Mouse (Mus musculus) heart, embryonic 11.5 days (tissue): Measurements from ENCODE around the gene Cdk14. TPM values are rescaled to one million over a fixed set of nuclear protein-coding genes. Genes with fewer than 3 reads are reported as not detected.

Experiments
- ATAC-seq: fragments of 200-750 bp; cut with Nextera tagmentation; replicated peaks from 2 replicates; pipeline ENCODE4 v1.8.0; 2017; ENCODE audit warnings: moderate library complexity; ENCODE audit not compliant: insufficient number of reproducible peaks, low FRiP score, low TSS enrichment
- H3K27ac ChIP-seq: fragments of 300-500 bp; sonication (generic); 2 replicates; pipeline ENCODE4 v1.5.1; 2014; ENCODE audit warnings: mild to moderate bottlenecking, low read depth, low read length
- H3K27me3 ChIP-seq: fragments of 300-500 bp; sonication (generic); 2 replicates; pipeline ENCODE4 v1.6.1; 2014; ENCODE audit warnings: mild to moderate bottlenecking, low read length, mixed read lengths; ENCODE audit not compliant: control insufficient read depth, insufficient read depth
- H3K36me3 ChIP-seq: fragments of 300-500 bp; sonication (generic); 2 replicates; pipeline ENCODE4 v1.6.1; 2014; ENCODE audit warnings: mild to moderate bottlenecking, low read length, moderate library complexity, mixed read lengths; ENCODE audit not compliant: control insufficient read depth, insufficient read depth
- H3K4me1 ChIP-seq: fragments of 300-500 bp; sonication (generic); 2 replicates; pipeline ENCODE4 v1.6.1; 2014; ENCODE audit warnings: low read length; ENCODE audit not compliant: control insufficient read depth, insufficient read depth
- H3K4me2 ChIP-seq: fragments of 300-500 bp; sonication (generic); 2 replicates; pipeline ENCODE4 v1.6.1; 2014; ENCODE audit warnings: mild to moderate bottlenecking, moderate library complexity
- H3K4me3 ChIP-seq: fragments of 300-500 bp; sonication (generic); 2 replicates; pipeline ENCODE4 v1.5.1; 2014; ENCODE audit warnings: low read depth, low read length
- H3K9ac ChIP-seq: fragments of 300-500 bp; sonication (generic); 2 replicates; pipeline ENCODE4 v1.6.1; 2014; ENCODE audit warnings: mild to moderate bottlenecking, low read depth, low read length, moderate library complexity
- H3K9me3 ChIP-seq: fragments of 300-500 bp; sonication (generic); replicated peaks from 2 replicates; pipeline ENCODE4 v1.6.1; 2016; ENCODE audit warnings: low read length; ENCODE audit not compliant: control insufficient read depth
- WGBS: fragments of 180-500 bp; shearing (Covaris S2); extraction: QIAGEN DNeasy Blood & Tissue Kit; methylation state at CpG from one replicate; pipeline ENCODE4 v1.1.7; 2014; ENCODE audit not compliant: insufficient replicate concordance; 5-methylcytosine and 5-hydroxymethylcytosine counted together
- polyA plus RNA-seq: library from polyadenylated mRNA; unstranded; fragments of >200 nt; fragmentation: Nextera tagmentation; extraction: Ambion mirVana; gene quantifications from 2 replicates; pipeline ENCODE4 v1.2.1, GENCODE M21; 2014

The Cdk14 gene
- polyA plus RNA-seq, 1 experiment from 2014 or later = 20.1 TPM

GRCm38 (mm10) chr5:5185987-5186742, 233.9 kb downstream of the Cdk14 start:
- WGBS = 56% methylated on average over 3 of the region's 3 CpGs
- no peak overlapping the region for H3K27ac ChIP-seq
- peaks cover 2% of the 10 kb centered on the region; the same call in 1 of the 2 replicates for H3K4me1 ChIP-seq
- H3K9ac ChIP-seq = no peak overlapping the region
- ATAC-seq = no peak
- no peak overlapping the region for H3K4me3 ChIP-seq
- no peaks in the 10 kb centered on the region for H3K36me3 ChIP-seq
- no peaks in the 10 kb centered on the region for H3K27me3 ChIP-seq
- H3K4me2 ChIP-seq = no peak overlapping the region
- no peaks in the 10 kb centered on the region for H3K9me3 ChIP-seq

DNA sequence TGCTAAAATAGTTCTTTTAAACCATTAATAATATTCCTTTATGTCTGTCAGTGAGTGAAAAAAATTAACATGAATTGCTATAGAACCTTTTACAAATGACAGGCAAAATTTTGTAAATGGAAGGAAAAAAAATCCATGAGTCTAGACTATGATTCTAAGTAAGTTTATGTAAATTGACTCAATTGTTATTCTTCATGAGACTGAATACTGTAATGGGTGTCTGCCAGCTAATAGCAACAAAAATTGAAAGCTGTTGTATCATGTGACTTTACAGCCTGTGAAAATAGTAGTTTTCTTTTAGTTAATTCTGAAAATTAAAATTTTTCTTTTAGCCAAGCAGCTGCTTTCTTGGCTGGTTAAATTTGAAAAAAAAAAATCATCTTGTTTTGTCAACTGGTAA, 234.6 kb downstream of the Cdk14 start:
- H3K4me2 ChIP-seq = no peak overlapping the region

DNA sequence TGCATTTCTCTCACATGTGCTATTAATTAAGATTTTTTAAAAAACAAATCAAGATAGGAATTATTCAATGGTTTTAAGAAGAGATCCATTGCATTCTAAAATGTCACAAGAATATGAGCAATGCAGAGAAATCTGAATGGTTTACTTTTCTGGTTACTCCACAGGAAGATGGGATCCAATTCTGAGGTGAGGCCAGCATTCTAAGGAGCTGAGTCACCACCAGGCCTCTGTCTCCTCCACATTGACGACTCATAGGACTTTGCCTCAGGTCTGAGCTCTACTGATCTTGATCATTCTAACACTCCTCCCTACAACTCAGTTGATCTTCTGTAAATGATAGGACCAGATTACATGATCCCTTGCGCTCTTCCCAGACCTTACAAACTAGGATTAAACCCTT, 239.4 kb downstream of the Cdk14 start:
- Histone ChIP-seq H3K9me3 (no peaks in the 10 kb centered on the region), H3K27me3 (no peaks in the 10 kb centered on the region), H3K27ac (no peak overlapping the region), H3K4me3 (no peak overlapping the region), H3K4me1 (no peaks in the 10 kb centered on the region), H3K9ac (no peak overlapping the region), H3K4me2 (no peak overlapping the region), H3K36me3 (no peaks in the 10 kb centered on the region)
- 62% methylated on average over 2 of the region's 2 CpGs for WGBS
- ATAC-seq = no peak

More for the DNA sequence above, 234.6 kb downstream of the Cdk14 start:
- ATAC-seq = no peak
- Histone ChIP-seq H3K9ac (no peak overlapping the region), H3K27ac (no peak overlapping the region), H3K4me1 (peaks cover 2% of the 10 kb centered on the region; the same call in 1 of the 2 replicates), H3K4me3 (no peak overlapping the region), H3K27me3 (no peaks in the 10 kb centered on the region), H3K9me3 (no peaks in the 10 kb centered on the region), H3K36me3 (no peaks in the 10 kb centered on the region)

DNA sequence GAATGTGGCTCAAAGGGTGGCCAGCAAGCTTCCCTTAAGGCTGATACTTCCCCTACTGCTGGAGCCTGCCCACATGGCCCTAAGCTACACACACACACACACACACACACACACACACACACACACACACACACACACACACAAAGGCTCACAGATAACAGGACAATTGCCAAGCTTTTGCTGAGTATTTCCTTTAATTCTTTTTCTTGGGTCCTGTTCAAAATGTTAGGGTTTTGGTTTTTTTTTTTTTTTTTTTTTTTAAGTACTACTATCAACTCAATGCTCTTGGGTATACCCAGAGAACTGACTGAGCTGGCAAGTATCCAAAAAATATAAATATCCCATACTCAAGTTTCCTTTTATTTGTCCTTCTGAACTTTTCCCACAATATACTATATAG, 239.8 kb downstream of the Cdk14 start:
- Histone ChIP-seq H3K4me1 (no peaks in the 10 kb centered on the region), H3K9me3 (no peaks in the 10 kb centered on the region), H3K27me3 (no peaks in the 10 kb centered on the region), H3K27ac (no peak overlapping the region), H3K4me2 (no peak overlapping the region), H3K36me3 (no peaks in the 10 kb centered on the region), H3K4me3 (no peak overlapping the region), H3K9ac (no peak overlapping the region)
- ATAC-seq = no peak; the same call in 1 of the 2 replicates

GRCm38 (mm10) chr5:5176052-5176451, 244.1 kb downstream of the Cdk14 start:
- H3K4me2 ChIP-seq = no peak overlapping the region
- H3K9me3 ChIP-seq = no peaks in the 10 kb centered on the region
- H3K9ac ChIP-seq = no peak overlapping the region
- no peaks in the 10 kb centered on the region for H3K36me3 ChIP-seq
- no peaks in the 10 kb centered on the region for H3K27me3 ChIP-seq
- ATAC-seq = no peak
- H3K4me1 ChIP-seq = no peaks in the 10 kb centered on the region
- no peak overlapping the region for H3K4me3 ChIP-seq
- WGBS = 84% methylated on average over 10 of the region's 10 CpGs
- H3K27ac ChIP-seq = no peak overlapping the region

GRCm38 (mm10) chr5:5175611-5176010, 244.5 kb downstream of the Cdk14 start:
- H3K9me3 ChIP-seq = no peaks in the 10 kb centered on the region
- H3K36me3 ChIP-seq = no peaks in the 10 kb centered on the region
- no peaks in the 10 kb centered on the region for H3K4me1 ChIP-seq
- no peak overlapping the region for H3K27ac ChIP-seq
- ATAC-seq = no peak
- no peak overlapping the region for H3K4me3 ChIP-seq
- H3K9ac ChIP-seq = no peak overlapping the region
- H3K27me3 ChIP-seq = no peaks in the 10 kb centered on the region
- H3K4me2 ChIP-seq = no peak overlapping the region
- WGBS = 88% methylated on average over 1 of the region's 1 CpGs

DNA sequence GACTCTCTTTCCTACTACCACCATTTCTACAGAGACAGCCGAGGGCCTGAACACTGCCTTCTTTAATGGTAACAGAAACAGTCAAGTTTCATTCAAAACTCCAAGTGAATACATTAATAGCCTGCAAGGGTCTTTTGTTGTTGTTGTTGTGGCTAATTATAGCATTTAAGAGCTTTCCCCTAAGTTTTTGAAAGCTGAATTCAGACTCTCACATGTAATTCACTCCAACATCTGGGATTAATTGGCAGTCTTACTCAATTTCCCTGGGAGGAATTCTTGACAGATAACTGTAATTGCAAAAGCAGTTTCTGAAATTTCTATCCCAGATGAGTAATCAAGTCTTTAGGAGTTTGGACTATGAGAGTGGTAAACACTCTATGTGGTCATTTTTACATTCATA, 245.0 kb downstream of the Cdk14 start:
- WGBS = 77% methylated on average over 1 of the region's 1 CpGs
- H3K9ac ChIP-seq = no peak overlapping the region
- no peaks in the 10 kb centered on the region for H3K9me3 ChIP-seq
- H3K4me3 ChIP-seq = no peak overlapping the region
- H3K27ac ChIP-seq = no peak overlapping the region
- no peaks in the 10 kb centered on the region for H3K36me3 ChIP-seq
- ATAC-seq = no peak
- no peaks in the 10 kb centered on the region for H3K4me1 ChIP-seq
- H3K4me2 ChIP-seq = no peak overlapping the region
- H3K27me3 ChIP-seq = no peaks in the 10 kb centered on the region

- Histone ChIP-seq H3K36me3 (0 out of 2 replicates have a peak, but pooled peaks cover 2% of the 10 kb centered on the region), H3K4me3 (no peak overlapping the region), H3K4me2 (no peak overlapping the region), H3K9ac (no peak overlapping the region), H3K27me3 (no peaks in the 10 kb centered on the region), H3K4me1 (no peaks in the 10 kb centered on the region), H3K27ac (no peak overlapping the region), H3K9me3 (no peaks in the 10 kb centered on the region)
- WGBS = 36% methylated on average over 2 of the region's 2 CpGs
- ATAC-seq = no peak
These were observed 254.0 kb downstream of the Cdk14 start for GRCm38 (mm10) chr5:5166086-5166485.

DNA sequence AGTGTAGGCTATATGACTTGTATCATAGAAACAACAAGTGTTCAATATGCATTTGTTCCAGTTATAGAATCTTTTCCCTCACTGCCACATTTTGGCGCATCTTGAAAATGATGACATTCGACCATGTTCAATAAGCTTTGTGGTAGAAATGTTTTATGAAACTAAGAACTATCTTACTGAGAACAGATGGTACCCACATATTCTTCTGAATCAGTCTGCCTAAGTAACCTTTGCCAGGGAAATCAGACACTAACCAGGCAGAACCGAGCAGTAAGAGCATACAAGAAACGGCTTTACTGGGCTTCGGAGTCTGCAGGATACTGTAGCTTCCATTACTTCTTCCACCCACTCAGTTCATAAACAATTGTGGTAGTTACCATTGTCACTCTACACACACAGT, 255.8 kb downstream of the Cdk14 start:
- ATAC-seq = no peak
- no peak overlapping the region for H3K9ac ChIP-seq
- H3K9me3 ChIP-seq = no peaks in the 10 kb centered on the region
- 0 out of 2 replicates have a peak, but pooled peaks cover 2% of the 10 kb centered on the region for H3K36me3 ChIP-seq
- 93% methylated on average over 5 of the region's 5 CpGs for WGBS
- no peaks in the 10 kb centered on the region for H3K27me3 ChIP-seq
- H3K27ac ChIP-seq = no peak overlapping the region
- H3K4me2 ChIP-seq = no peak overlapping the region
- no peak overlapping the region for H3K4me3 ChIP-seq
- H3K4me1 ChIP-seq = no peaks in the 10 kb centered on the region
